Mouse (Mus musculus) neural tube, embryonic 14.5 days (tissue): ENCODE data around the gene Pam. TPM values are rescaled to one million over a fixed set of nuclear protein-coding genes. Genes with fewer than 3 reads are reported as not detected.
A peak's percentile ranks its signal among the peaks of the same experiment; 100 is the strongest.

Experiments
- ATAC-seq: fragments of 200-750 bp; cut with Nextera tagmentation; 2 replicates; pipeline ENCODE4 v1.8.0; 2017; ENCODE audit warnings: low read depth, mild to moderate bottlenecking, moderate TSS enrichment, moderate library complexity
- H3K27ac ChIP-seq: fragments of 300-500 bp; sonication (generic); 2 replicates; pipeline ENCODE4 v1.5.1; 2014; ENCODE audit warnings: low read depth, mild to moderate bottlenecking, control low read depth, low read length, moderate library complexity, mixed read lengths
- H3K27me3 ChIP-seq: fragments of 300-500 bp; sonication (generic); 2 replicates; pipeline ENCODE4 v1.6.1; 2014; ENCODE audit warnings: low read length; ENCODE audit not compliant: control insufficient read depth, insufficient read depth
- H3K36me3 ChIP-seq: fragments of 300-500 bp; sonication (generic); 2 replicates; pipeline ENCODE4 v1.6.1; 2014; ENCODE audit warnings: low read length, mixed read lengths; ENCODE audit not compliant: control insufficient read depth, insufficient read depth
- H3K4me1 ChIP-seq: fragments of 300-500 bp; sonication (generic); 2 replicates; pipeline ENCODE4 v1.6.1; 2014; ENCODE audit warnings: low read length; ENCODE audit not compliant: control insufficient read depth, insufficient read depth
- H3K4me2 ChIP-seq: fragments of 300-500 bp; sonication (generic); 2 replicates; pipeline ENCODE4 v1.6.1; 2014; ENCODE audit warnings: mild to moderate bottlenecking, low read depth, low read length, control low read depth
- H3K4me3 ChIP-seq: fragments of 300-500 bp; sonication (generic); 2 replicates; pipeline ENCODE4 v1.5.1; 2014; ENCODE audit warnings: low read depth, low read length, control low read depth, mixed read lengths
- H3K9ac ChIP-seq: fragments of 300-500 bp; sonication (generic); replicated peaks from 2 replicates; pipeline ENCODE4 v1.6.1; 2014; ENCODE audit warnings: low read depth, mild to moderate bottlenecking, control low read depth, low read length, mixed read lengths
- H3K9me3 ChIP-seq: fragments of 300-500 bp; sonication (generic); 2 replicates; pipeline ENCODE4 v1.6.1; 2016; ENCODE audit warnings: low read length; ENCODE audit not compliant: control insufficient read depth
- WGBS: fragments of 180-500 bp; shearing (Covaris S2); extraction: QIAGEN DNeasy Blood & Tissue Kit; methylation state at CpG from one replicate; pipeline ENCODE4 v1.1.7; 2014; 5-methylcytosine and 5-hydroxymethylcytosine counted together
- polyA plus RNA-seq: library from polyadenylated mRNA; unstranded; fragments of >200 nt; fragmentation: Nextera tagmentation; extraction: Ambion mirVana; gene quantifications from 2 replicates; pipeline ENCODE4 v1.2.1, GENCODE M21; 2014

The Pam gene
- polyA plus RNA-seq, 1 experiment from 2014 or later = 51.5 TPM

- no peaks in the 10 kb centered on the region for H3K9me3 ChIP-seq
- WGBS = 75% methylated on average over 8 of the region's 8 CpGs
- ATAC-seq = peak; percentile 79
- no peaks in the 10 kb centered on the region for H3K27me3 ChIP-seq
- H3K4me1 ChIP-seq = no peaks in the 10 kb centered on the region
- no peak overlapping the region for H3K27ac ChIP-seq
- no peak overlapping the region for H3K9ac ChIP-seq
- no peak overlapping the region for H3K4me2 ChIP-seq
- no peak overlapping the region for H3K4me3 ChIP-seq
- no peaks in the 10 kb centered on the region for H3K36me3 ChIP-seq
Measured at GRCm38 (mm10) chr1:98031802-98032201, 63.6 kb downstream of the Pam start.

- no peak for ATAC-seq
Measured at GRCm38 (mm10) chr1:98029025-98029424, 66.4 kb downstream of the Pam start.

GRCm38 (mm10) chr1:98028468-98028867, 67.0 kb downstream of the Pam start:
- ATAC-seq = no peak
- Histone ChIP-seq H3K27ac (no peak overlapping the region), H3K9me3 (no peaks in the 10 kb centered on the region), H3K36me3 (no peaks in the 10 kb centered on the region), H3K27me3 (no peaks in the 10 kb centered on the region), H3K9ac (no peak overlapping the region), H3K4me3 (no peak overlapping the region), H3K4me2 (no peak overlapping the region), H3K4me1 (no peaks in the 10 kb centered on the region)
- 89% methylated on average over 5 of the region's 5 CpGs for WGBS

More at GRCm38 (mm10) chr1:98029025-98029424, 66.4 kb downstream of the Pam start:
- H3K27me3 ChIP-seq = no peaks in the 10 kb centered on the region
- no peak overlapping the region for H3K4me3 ChIP-seq
- no peak overlapping the region for H3K4me2 ChIP-seq
- no peak overlapping the region for H3K9ac ChIP-seq
- H3K36me3 ChIP-seq = no peaks in the 10 kb centered on the region
- H3K4me1 ChIP-seq = no peaks in the 10 kb centered on the region
- H3K27ac ChIP-seq = no peak overlapping the region
- no peaks in the 10 kb centered on the region for H3K9me3 ChIP-seq
- WGBS = 98% methylated on average over 5 of the region's 5 CpGs

GRCm38 (mm10) chr1:98027959-98028358, 67.5 kb downstream of the Pam start:
- WGBS = 95% methylated on average over 4 of the region's 4 CpGs
- Histone ChIP-seq H3K27ac (no peak overlapping the region), H3K4me2 (no peak overlapping the region), H3K4me3 (no peak overlapping the region), H3K36me3 (no peaks in the 10 kb centered on the region), H3K9ac (no peak overlapping the region), H3K9me3 (no peaks in the 10 kb centered on the region), H3K27me3 (no peaks in the 10 kb centered on the region), H3K4me1 (no peaks in the 10 kb centered on the region)
- ATAC-seq = no peak

- WGBS = 84% methylated on average over 6 of the region's 6 CpGs
Measured at GRCm38 (mm10) chr1:98025924-98026640, 69.4 kb downstream of the Pam start.

GRCm38 (mm10) chr1:98023866-98024265, 71.6 kb downstream of the Pam start:
- 86% methylated on average over 4 of the region's 4 CpGs for WGBS
- Histone ChIP-seq H3K27me3 (no peaks in the 10 kb centered on the region), H3K4me2 (no peak overlapping the region), H3K9ac (no peak overlapping the region), H3K4me3 (no peak overlapping the region), H3K9me3 (no peaks in the 10 kb centered on the region), H3K36me3 (no peaks in the 10 kb centered on the region), H3K4me1 (no peaks in the 10 kb centered on the region), H3K27ac (no peak overlapping the region)
- ATAC-seq = no peak

More at GRCm38 (mm10) chr1:98025924-98026640, 69.4 kb downstream of the Pam start:
- Histone ChIP-seq H3K4me3 (no peak overlapping the region), H3K9ac (no peak overlapping the region), H3K4me2 (no peak overlapping the region), H3K4me1 (no peaks in the 10 kb centered on the region), H3K27me3 (no peaks in the 10 kb centered on the region), H3K36me3 (no peaks in the 10 kb centered on the region), H3K27ac (no peak overlapping the region), H3K9me3 (no peaks in the 10 kb centered on the region)
- ATAC-seq = no peak

- H3K9me3 ChIP-seq = no peaks in the 10 kb centered on the region
Measured at GRCm38 (mm10) chr1:98018987-98019386, 76.5 kb downstream of the Pam start.

GRCm38 (mm10) chr1:98016004-98016848, 79.2 kb downstream of the Pam start:
- Histone ChIP-seq H3K27me3 (no peaks in the 10 kb centered on the region), H3K4me3 (no peak overlapping the region), H3K27ac (no peak overlapping the region), H3K4me1 (no peaks in the 10 kb centered on the region), H3K9me3 (no peaks in the 10 kb centered on the region), H3K9ac (no peak overlapping the region), H3K36me3 (no peaks in the 10 kb centered on the region), H3K4me2 (no peak overlapping the region)
- 65% methylated on average over 10 of the region's 10 CpGs for WGBS
- ATAC-seq = no peak

More at GRCm38 (mm10) chr1:98018987-98019386, 76.5 kb downstream of the Pam start:
- no peak overlapping the region for H3K9ac ChIP-seq
- no peak overlapping the region for H3K27ac ChIP-seq
- ATAC-seq = no peak
- no peaks in the 10 kb centered on the region for H3K36me3 ChIP-seq
- H3K4me3 ChIP-seq = no peak overlapping the region
- 90% methylated on average over 9 of the region's 9 CpGs for WGBS
- no peaks in the 10 kb centered on the region for H3K4me1 ChIP-seq
- H3K4me2 ChIP-seq = no peak overlapping the region
- no peaks in the 10 kb centered on the region for H3K27me3 ChIP-seq

- Histone ChIP-seq H3K36me3 (no peaks in the 10 kb centered on the region), H3K4me1 (no peaks in the 10 kb centered on the region), H3K4me2 (no peak overlapping the region), H3K9ac (no peak overlapping the region), H3K9me3 (no peaks in the 10 kb centered on the region), H3K4me3 (no peak overlapping the region), H3K27ac (no peak overlapping the region), H3K27me3 (no peaks in the 10 kb centered on the region)
- WGBS = 57% methylated on average over 4 of the region's 4 CpGs
- peak; percentile 61 for ATAC-seq
Measured at GRCm38 (mm10) chr1:98015564-98015963, 79.9 kb downstream of the Pam start.
